Mouse (Mus musculus) left cerebral cortex, adult 2 months (tissue): ENCODE data around the gene Pakap. TPM values are rescaled to one million over a fixed set of nuclear protein-coding genes. Genes with fewer than 3 reads are reported as not detected.

Experiments used
- DNase-seq, 2 experiments: peaks; one replicate each; pipeline ENCODE4 v3.0.0; 2021 to 2022; ENCODE audit warnings: low spot score in 2 of 2, mixed read lengths in 1 of 2; ENCODE audit errors: extremely low spot score in 1 of 2
- H3K27ac ChIP-seq: fragments of 200-600 bp; 2 replicates; pipeline ENCODE4 v1.8.1; 2022
- H3K4me3 ChIP-seq: fragments of 200-600 bp; 2 replicates; pipeline ENCODE4 v1.8.1; 2022
- CTCF ChIP-seq: fragments of 200-600 bp; IDR thresholded peaks from 2 replicates; pipeline ENCODE4 v1.8.1; 2022; ENCODE audit warnings: antibody characterized with exemption, mild to moderate bottlenecking, moderate library complexity
- intact Hi-C: fragments of 180-260 bp; cut with DNase I; formaldehyde crosslinking; loops from one replicate; pipeline ENCODE4 v1.15.1; 2025
- long read RNA-seq, 2 experiments: library from polyadenylated mRNA; stranded (forward); transcript quantifications; one replicate each; pipeline ENCODE4 v2.0.0; 2021; ENCODE audit warnings: borderline mapping rate in 2 of 2
- total RNA-seq, 2 experiments: library from RNA; stranded (reverse); gene quantifications; 2 replicates each; pipeline ENCODE4 v1.2.3; 2021

The Pakap gene
- total RNA-seq = 10 to 100 TPM; 19.8 to 20.4 TPM
- long read RNA-seq, experiment 1, partial matches to known transcripts = 0 of 7 reads
- long read RNA-seq, experiment 1, other reads (novel, unspliced or antisense) = 7 of 7 reads
- long read RNA-seq, experiment 2, partial matches to known transcripts = 0 of 2 reads
- long read RNA-seq, experiment 2, other reads (novel, unspliced or antisense) = 2 of 2 reads

DNA sequence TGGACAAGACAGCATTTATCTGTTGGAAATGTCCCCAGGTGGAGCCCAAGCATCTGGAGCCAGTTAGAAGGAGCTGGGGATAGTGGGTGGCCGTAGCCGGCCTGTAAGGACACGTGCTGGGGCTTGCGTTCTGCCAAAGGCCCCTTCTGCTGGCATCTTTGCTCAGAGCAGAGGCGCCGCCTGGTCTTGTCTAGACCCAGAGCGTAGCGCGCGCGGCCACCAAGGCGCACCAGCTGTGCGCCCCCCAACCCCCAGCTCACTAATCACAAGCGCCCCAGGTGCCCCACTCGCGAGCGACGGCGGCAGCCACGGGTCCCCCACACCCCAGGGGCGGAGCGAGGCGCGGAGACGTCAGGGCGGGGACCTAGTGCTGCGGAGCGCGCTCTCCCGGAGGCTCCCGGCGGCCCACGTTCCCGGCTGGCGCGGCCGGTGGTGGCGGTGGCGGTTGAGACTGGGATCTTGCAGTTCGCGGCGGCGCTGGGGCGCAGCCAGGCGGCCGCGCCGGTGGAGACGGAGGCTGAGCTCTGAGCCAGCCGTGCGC, at the start of gene Pakap:
Gene Pakap (plus strand): TSS at position 514 of the 541 bp plus-strand sequence.
- intact Hi-C loops = loop anchor here (2.0 to 5.0 kb wide), 2 partner anchors 39 to 80 kb away; no protein-coding TSS in a partner anchor
- H3K27ac ChIP-seq = peak within 1 kb of the TSS; percentile 61

DNA sequence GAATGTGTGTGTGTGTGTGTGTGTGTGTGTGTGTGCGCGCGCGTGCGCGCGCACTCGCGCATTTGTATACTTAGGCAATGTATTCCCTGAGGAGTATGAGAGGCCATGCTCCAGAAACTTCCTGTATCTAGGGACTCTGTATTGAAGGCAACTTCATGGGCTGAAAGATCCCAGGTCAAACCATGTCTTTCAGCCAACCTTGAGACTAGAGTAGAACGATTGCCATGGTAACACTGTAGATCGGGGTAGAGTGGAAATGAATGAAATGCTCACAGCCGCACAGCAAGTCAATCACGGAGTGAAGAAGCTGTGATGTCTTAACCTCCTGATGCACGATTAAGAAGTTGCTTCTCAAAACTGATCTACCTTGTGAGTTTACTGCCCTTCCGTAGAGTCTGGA, 44.5 kb upstream of the Pakap start:
- no peak for TF ChIP-seq CTCF
- no peak overlapping the region for H3K4me3 ChIP-seq
- no peak for DNase-seq
- H3K27ac ChIP-seq = no peak overlapping the region
- intact Hi-C loops = no loop called here

More for the DNA sequence above, at the start of gene Pakap:
- peak within 1 kb of the TSS; percentile 51 for H3K4me3 ChIP-seq
- no peak; the same call in 1 of the 2 replicates for TF ChIP-seq CTCF
- peak; percentile 81 to 83 for DNase-seq

DNA sequence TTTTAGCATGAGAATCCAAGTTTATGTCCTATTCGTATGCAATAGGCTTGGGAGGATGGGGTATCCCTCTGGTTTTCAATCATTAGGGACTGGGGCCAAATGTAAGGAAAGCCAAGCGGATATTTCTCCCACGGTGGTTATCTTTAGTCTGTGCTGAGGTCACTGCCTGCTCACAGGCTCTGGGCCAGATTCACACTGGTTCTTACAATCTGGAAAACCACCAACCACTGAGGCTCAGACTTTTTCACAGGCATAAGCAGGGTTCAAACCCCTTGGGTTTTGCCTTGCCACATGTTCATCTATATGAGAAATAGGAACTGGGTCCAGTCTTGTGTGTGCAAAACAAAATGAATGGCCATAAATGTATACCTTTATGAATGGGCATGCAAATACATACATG, 43.5 kb upstream of the Pakap start:
- intact Hi-C loops = no loop called here
- Histone ChIP-seq H3K27ac (no peak overlapping the region), H3K4me3 (no peak overlapping the region)
- TF ChIP-seq CTCF = no peak
- no peak for DNase-seq

DNA sequence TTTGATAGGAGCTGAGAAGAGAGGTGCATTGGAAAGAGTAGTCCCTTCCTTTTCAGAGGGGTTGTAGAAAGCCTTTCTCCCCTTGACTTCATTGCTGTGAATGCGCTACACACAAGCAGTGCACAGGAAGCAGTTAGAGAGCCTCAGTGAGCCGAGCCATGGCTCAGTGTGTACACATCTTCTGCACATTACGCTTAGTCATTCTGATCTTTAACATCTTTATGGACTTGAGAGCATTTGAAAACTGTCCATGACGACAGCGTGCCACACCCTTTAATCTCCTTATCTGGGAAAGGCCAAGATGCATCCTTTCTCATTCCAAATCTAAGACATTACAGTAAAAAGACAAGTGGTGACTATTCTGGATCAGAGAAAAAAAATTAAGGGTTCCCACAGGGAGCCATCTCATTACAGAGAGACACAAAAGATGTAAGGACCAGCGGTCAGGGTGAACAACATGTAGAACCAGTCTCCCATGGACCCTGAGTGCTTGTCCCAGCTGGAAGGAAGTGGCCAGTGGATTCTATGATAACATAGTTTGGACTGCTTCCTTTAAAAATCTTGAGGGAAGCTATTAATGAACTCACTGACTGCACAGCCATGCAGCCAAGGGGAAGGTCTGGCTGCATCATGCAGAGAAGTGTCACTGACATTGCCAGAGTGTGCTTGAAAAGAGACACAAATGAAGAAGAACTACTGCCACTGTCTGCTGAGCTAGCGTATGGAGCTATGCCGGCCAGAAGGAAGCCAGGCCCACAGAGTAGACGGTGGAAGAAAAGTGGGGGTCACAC, 42.6 kb upstream of the Pakap start:
- no peak for DNase-seq
- Histone ChIP-seq H3K4me3 (no peak overlapping the region), H3K27ac (no peak overlapping the region)
- no peak for TF ChIP-seq CTCF
- intact Hi-C loops = no loop called here

DNA sequence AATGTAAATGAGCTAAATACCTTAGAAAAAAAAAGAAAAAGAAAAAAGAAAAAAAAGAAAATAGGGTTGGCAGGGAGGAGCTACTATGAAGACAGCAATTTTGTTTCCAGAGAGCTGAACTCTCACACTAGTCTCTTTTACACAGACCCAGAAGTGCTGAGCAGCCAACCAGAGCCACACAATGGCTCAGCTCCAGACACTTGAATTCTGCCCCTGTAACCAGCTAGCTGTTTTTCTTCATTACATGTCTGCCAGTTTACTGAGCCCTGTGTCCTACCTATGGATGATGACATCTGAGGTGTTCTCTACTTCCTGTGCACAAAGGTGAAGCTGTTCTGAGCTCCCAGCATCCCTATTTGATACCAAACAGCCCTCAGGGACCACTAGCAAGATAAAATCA, 39.7 kb upstream of the Pakap start:
- Histone ChIP-seq H3K4me3 (no peak overlapping the region), H3K27ac (no peak overlapping the region)
- no peak for DNase-seq
- intact Hi-C loops = no loop called here
- TF ChIP-seq CTCF = no peak

DNA sequence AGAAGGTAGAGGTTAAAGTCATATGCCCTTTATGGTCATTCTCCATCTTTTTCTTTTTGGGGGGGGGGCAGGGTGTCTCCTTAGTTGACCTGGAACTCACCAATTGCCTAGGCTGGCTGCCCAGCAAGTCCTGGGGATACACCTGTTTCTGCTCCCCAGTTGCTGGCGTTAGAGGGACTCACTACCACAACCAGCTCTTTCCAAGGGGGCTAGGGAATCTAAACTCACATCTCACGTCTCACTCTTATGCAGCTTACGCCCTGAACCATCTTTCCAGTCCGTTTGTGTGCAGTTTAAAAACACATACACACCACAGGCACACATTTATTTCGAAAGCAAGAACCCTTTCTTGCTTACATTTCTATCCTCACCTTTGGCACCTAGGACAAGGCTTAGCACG, 34.3 kb upstream of the Pakap start:
- Histone ChIP-seq H3K4me3 (no peak overlapping the region), H3K27ac (no peak overlapping the region)
- no peak for DNase-seq
- TF ChIP-seq CTCF = no peak
- intact Hi-C loops = no loop called here

DNA sequence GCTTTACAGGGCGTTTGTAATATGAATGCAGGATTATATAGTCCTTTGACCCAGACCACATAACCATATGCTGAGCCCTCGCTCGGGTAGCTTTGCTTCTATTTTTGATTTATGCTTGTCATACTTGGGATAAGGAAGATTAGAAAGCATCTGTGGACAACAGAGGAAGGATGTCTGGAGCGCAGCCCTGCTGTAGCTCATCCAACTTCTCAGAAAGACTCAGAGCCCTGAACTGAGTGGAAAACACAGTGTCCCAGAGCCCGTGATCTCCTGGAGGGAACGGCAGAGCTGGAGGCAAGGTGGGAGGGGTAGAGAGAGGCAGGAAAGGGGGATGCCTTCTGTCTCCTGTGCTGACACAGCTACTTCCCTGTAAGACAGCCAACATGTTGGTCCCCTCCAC, 33.7 kb upstream of the Pakap start:
- intact Hi-C loops = no loop called here
- TF ChIP-seq CTCF = no peak
- Histone ChIP-seq H3K4me3 (no peak overlapping the region), H3K27ac (no peak overlapping the region)
- no peak for DNase-seq

DNA sequence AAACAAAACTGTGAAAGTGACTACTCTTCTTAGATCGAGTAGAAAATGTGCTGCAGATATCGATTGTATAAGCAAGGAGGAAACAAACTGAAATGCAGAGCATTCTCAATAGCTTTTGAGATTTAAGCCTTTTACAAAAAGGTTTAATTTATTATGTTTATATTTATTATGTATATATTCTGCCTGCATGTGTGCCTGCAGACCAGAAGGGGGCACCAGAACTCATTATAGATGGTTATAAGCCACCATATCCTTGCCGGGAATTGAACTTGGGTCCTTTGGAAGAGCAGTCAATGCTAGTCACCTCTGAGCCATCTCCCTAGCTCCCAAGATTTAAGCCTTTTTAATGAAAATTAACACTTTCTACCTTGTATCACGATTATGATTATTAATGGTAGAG, 32.9 kb upstream of the Pakap start:
- peak; percentile 43 for TF ChIP-seq CTCF
- Histone ChIP-seq H3K27ac (no peak overlapping the region), H3K4me3 (no peak overlapping the region)
- DNase-seq = no peak
- intact Hi-C loops = no loop called here

DNA sequence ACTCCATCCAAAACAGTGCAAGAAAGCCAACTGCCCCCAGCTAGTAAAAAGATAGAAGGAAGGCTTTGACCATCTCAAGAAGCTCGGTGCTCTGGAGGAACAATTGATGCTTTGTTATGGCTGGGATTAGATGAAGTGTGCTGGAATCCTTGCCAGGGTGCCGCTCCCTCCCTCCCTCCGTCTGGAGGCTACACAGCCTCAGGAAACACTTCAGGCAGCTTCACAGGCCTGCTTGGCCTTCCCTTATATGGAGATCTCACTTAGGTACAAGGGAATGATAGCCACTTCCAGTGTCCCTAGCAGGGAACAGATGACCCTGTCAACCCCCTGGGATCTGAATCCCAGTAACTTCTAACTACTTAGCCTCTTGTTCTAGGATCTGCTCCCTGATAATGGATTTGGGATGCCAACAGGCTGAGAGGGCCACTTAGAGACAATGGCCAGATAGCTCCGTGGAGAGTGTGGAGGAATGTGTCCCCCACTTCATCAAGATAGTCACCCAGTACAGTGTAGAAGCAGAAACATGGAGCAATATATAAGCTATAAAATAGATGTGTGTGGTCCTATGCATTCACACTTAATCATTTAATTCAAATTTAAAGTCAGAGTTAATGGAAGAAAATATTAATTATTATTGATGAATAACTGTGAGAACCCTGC, 29.8 kb upstream of the Pakap start:
- intact Hi-C loops = no loop called here
- Histone ChIP-seq H3K27ac (no peak overlapping the region), H3K4me3 (no peak overlapping the region)
- DNase-seq = no peak
- no peak for TF ChIP-seq CTCF

DNA sequence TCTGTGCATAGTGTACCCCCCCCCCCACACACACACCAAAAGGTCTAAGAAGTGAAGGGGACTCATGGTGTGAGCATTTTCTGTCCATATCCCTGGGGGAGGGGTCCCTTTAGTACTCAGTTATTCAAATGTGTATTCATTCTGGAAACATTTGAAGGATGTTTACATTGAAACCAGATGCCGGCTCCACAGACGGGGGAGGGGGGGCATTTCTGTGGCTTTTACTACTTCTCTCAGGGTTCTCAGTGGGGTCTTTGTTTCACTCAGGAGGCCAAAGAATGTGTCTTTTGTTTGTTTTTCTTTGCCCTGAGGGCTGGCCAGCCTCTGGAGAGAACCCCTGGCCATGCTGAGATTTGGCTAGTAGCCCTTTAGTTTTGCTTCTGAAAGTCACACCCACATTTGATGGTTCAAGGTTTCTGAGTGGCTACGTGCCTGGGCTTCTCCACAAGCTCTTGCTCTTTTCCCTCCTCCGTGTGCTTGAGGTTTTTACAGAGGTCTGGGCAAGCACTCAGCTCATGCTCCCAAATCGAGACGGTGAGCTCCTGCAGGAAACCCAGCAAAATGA, 24.2 kb upstream of the Pakap start:
- no peak overlapping the region for H3K27ac ChIP-seq
- no peak overlapping the region for H3K4me3 ChIP-seq
- DNase-seq = no peak
- TF ChIP-seq CTCF = no peak
- intact Hi-C loops = no loop called here

DNA sequence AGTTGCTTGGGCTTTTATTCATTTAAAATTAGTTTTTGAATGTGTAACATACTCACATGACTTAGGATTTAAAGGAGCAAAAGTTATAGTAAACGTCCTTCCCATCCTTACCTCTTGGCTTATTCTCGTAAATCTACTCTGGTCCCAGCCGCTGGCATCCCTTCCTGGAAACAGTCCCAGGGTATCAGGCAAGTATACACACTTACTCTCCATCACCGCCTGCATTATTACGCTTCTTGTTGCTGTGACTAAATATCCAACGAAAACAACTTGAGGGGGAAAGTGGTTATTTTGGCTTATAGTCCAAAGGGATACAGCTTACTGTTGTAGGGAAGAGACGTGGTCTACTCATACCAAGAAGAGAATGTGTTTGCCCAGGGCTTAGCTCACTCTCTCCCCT, 20.2 kb upstream of the Pakap start:
- no peak for DNase-seq
- no peak for TF ChIP-seq CTCF
- intact Hi-C loops = no loop called here
- Histone ChIP-seq H3K4me3 (no peak overlapping the region), H3K27ac (no peak overlapping the region)

DNA sequence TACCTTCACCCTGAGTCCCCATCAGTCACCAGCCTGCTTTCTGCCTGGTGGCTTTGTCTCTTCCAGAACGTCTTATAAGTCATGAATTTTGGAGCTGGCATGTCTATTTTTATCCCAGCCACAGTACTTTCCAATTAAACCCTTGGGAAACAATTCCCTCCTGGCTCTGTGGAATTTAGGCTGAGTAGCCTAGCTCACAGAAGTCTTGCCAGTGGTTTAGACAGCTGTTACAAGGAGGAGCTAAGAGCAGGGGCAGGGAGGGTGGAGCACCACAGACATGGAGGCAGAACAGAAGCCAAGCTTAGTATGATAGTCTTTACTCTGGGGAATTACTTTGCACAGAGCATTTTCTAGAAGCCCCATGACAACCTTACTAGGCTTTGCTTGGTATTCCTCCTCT, 17.8 kb upstream of the Pakap start:
- TF ChIP-seq CTCF = no peak
- Histone ChIP-seq H3K27ac (no peak overlapping the region), H3K4me3 (no peak overlapping the region)
- intact Hi-C loops = no loop called here
- no peak for DNase-seq
